Mouse (Mus musculus) thymus, adult 2 months (tissue): Measurements from ENCODE around the gene Sept8.

Experiments used
- CTCF ChIP-seq: fragments of 200-500 bp; IDR thresholded peaks from 2 replicates; pipeline ENCODE4 v1.5.1; 2012; ENCODE audit warnings: mild to moderate bottlenecking, control low read depth, low read length, moderate library complexity, borderline replicate concordance; ENCODE audit not compliant: control insufficient read depth, poor library complexity, insufficient read depth; ENCODE audit errors: extremely low read depth
- POLR2A ChIP-seq: fragments of 200-500 bp; IDR thresholded peaks from 2 replicates; pipeline ENCODE4 v1.6.1; 2012; ENCODE audit warnings: mild to moderate bottlenecking, low read length, control low read depth, moderate library complexity; ENCODE audit not compliant: control insufficient read depth, poor library complexity, insufficient read depth; ENCODE audit errors: extremely low read depth

DNA sequence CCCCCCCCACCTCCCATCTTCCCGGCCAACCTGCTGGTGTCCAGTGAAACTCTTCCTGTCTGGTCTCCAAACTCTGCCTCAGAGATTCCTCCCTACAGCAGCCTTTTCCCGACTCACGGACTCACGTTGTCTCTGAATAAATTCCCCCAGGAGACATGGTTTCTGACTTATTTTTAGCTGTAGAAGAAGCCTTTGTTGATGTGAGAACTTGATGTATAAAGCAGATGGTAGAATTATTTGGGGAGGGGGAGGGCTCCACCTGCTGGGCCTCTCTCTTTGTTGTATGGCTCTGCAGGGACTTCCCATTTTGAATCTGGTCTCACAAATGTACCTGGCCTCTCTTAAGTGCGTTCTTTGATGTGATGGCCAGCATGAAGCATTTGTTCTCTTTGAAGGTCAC is 8.7 kb upstream of the Sept8 start:
- TF ChIP-seq CTCF (no peak), POLR2A (no peak)
